Mouse (Mus musculus) lung, embryonic 14.5 days (tissue): ENCODE data around the gene Erf. TPM values are rescaled to one million over a fixed set of nuclear protein-coding genes. Genes with fewer than 3 reads are reported as not detected.
A peak's percentile ranks its signal among the peaks of the same experiment; 100 is the strongest.

Experiments used
- ATAC-seq: fragments of 200-750 bp; cut with Nextera tagmentation; 2 replicates; pipeline ENCODE4 v1.8.0; 2017; ENCODE audit warnings: mild to moderate bottlenecking, moderate TSS enrichment, moderate library complexity; ENCODE audit not compliant: insufficient read depth
- DNase-seq: peaks from one replicate; pipeline ENCODE4 v3.0.0-alpha.2; 2015
- H3K27ac ChIP-seq: fragments of 300-500 bp; sonication (generic); 2 replicates; pipeline ENCODE4 v1.5.1; 2014; ENCODE audit warnings: low read depth, mild to moderate bottlenecking, moderate library complexity
- H3K27me3 ChIP-seq: fragments of 300-500 bp; sonication (generic); 2 replicates; pipeline ENCODE4 v1.6.1; 2014; ENCODE audit warnings: low read length, control low read depth; ENCODE audit not compliant: insufficient read depth
- H3K36me3 ChIP-seq: fragments of 300-500 bp; sonication (generic); 2 replicates; pipeline ENCODE4 v1.6.1; 2014; ENCODE audit warnings: control low read depth; ENCODE audit not compliant: insufficient read depth
- H3K4me1 ChIP-seq: fragments of 300-500 bp; sonication (generic); 2 replicates; pipeline ENCODE4 v1.6.1; 2014; ENCODE audit warnings: antibody characterized with exemption, control low read depth; ENCODE audit not compliant: insufficient read depth
- H3K4me2 ChIP-seq: fragments of 300-500 bp; sonication (generic); 2 replicates; pipeline ENCODE4 v1.6.1; 2014; ENCODE audit warnings: mild to moderate bottlenecking
- H3K4me3 ChIP-seq: fragments of 300-500 bp; sonication (generic); 2 replicates; pipeline ENCODE4 v1.5.1; 2014; ENCODE audit warnings: low read depth, low read length
- H3K9ac ChIP-seq: fragments of 300-500 bp; sonication (generic); 2 replicates; pipeline ENCODE4 v1.6.1; 2014
- H3K9me3 ChIP-seq: fragments of 300-500 bp; sonication (generic); 2 replicates; pipeline ENCODE4 v1.6.1; 2016; ENCODE audit warnings: low read depth, low read length, control low read depth
- CTCF ChIP-seq: IDR thresholded peaks from 2 replicates; pipeline ENCODE4 v1.5.1; 2016; ENCODE audit warnings: antibody characterized with exemption, low read depth
- WGBS: fragments of 180-500 bp; shearing (Covaris S2); extraction: QIAGEN DNeasy Blood & Tissue Kit; methylation state at CpG from one replicate; pipeline ENCODE4 v1.1.7; 2014; 5-methylcytosine and 5-hydroxymethylcytosine counted together
- polyA plus RNA-seq: library from polyadenylated mRNA; unstranded; fragments of >200 nt; fragmentation: Nextera tagmentation; extraction: Ambion mirVana; gene quantifications from 2 replicates; pipeline ENCODE4 v1.2.1, GENCODE M21; 2014

Erf gene
- polyA plus RNA-seq, 1 experiment from 2014 or later = 26.6 TPM

GRCm38 (mm10) chr7:25222275-25222967, 28.1 kb downstream of the Erf start:
- Histone ChIP-seq H3K4me1 (peaks cover 11% of the 10 kb centered on the region), H3K27ac (peak overlapping the region; percentile 87; the same call in 1 of the 2 replicates), H3K36me3 (peaks cover 40% of the 10 kb centered on the region), H3K4me2 (peak overlapping the region; percentile 71), H3K9me3 (no peaks in the 10 kb centered on the region), H3K9ac (peak overlapping the region; percentile 64), H3K27me3 (no peaks in the 10 kb centered on the region), H3K4me3 (peak overlapping the region; percentile 65)
- ATAC-seq (no peak), DNase-seq (no peak)
- WGBS = 74% methylated on average over 10 of the region's 10 CpGs
- TF ChIP-seq CTCF = no peak

DNA sequence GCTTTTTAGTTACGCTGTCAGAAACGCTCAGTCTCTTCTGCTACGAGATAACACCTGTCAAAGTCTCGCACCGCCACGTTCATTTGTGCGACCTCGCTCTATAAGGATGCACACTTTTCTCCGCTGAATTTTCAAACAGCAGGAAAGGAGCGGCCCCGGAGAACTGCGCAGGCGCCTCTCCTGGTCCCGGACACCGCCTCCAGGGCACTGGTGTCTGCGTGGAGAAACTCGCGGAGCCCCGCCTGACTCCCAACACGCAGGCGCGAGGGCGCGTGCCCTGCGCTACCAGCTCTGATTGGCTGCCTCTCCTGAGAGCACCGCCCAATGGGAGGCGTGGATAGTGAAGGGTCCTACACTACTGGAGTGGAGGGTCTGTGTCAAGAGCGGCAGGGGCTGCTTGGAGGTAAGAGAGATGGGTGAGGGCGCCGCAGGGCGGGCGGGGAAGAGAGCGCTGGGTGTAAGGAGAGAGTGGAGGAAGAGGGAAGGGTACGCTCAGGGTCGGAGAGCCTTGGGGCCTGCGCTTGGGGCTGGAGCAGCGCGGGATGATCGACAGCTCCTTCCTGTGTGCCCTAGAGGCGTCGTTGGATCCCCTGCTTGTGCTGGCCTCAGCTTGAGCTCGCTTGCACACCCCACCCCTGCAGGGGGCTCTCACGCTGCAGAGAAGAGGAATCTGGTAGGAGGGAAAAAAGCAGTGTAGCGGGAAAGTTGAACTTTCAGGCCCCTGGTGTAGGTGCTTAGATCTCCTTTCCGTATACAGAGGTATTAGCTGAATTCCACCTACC, 29.3 kb downstream of the Erf start, which contains the start of gene Zfp526:
Gene Zfp526 (plus strand): TSS at position 324 of the 782 bp plus-strand sequence.
- Histone ChIP-seq H3K27ac (peak within 1 kb of the TSS; percentile 87), H3K9ac (peak within 1 kb of the TSS; percentile 64), H3K4me1 (peaks cover 11% of the 10 kb centered on the region), H3K4me2 (peak within 1 kb of the TSS; percentile 71), H3K36me3 (peaks cover 28% of the 10 kb centered on the region), H3K4me3 (peak within 1 kb of the TSS; percentile 65), H3K9me3 (no peaks in the 10 kb centered on the region), H3K27me3 (no peaks in the 10 kb centered on the region)
- DNase-seq = peak; percentile 99
- peak; percentile 31; the same call in 1 of the 2 replicates for TF ChIP-seq CTCF
- WGBS = 0% methylated on average over 45 of the region's 45 CpGs
- peak; percentile 95 for ATAC-seq

GRCm38 (mm10) chr7:25220457-25221101, 30.0 kb downstream of the Erf start, which contains the start of gene Dedd2:
TSS of gene Dedd2 (minus strand) at chr7:25220615.
- H3K4me3 ChIP-seq = peak within 1 kb of the TSS; percentile 65
- 5% methylated on average over 20 of the region's 20 CpGs for WGBS
- no peaks in the 10 kb centered on the region for H3K9me3 ChIP-seq
- H3K4me2 ChIP-seq = peak within 1 kb of the TSS; percentile 71
- H3K27ac ChIP-seq = peak within 1 kb of the TSS; percentile 87
- peak within 1 kb of the TSS; percentile 64 for H3K9ac ChIP-seq
- DNase-seq = no peak
- H3K4me1 ChIP-seq = peaks cover 11% of the 10 kb centered on the region
- peaks cover 21% of the 10 kb centered on the region for H3K36me3 ChIP-seq
- TF ChIP-seq CTCF = no peak
- ATAC-seq = no peak
- no peaks in the 10 kb centered on the region for H3K27me3 ChIP-seq

GRCm38 (mm10) chr7:25219756-25220456, 30.7 kb downstream of the Erf start:
- TF ChIP-seq CTCF = no peak
- WGBS = 3% methylated on average over 31 of the region's 31 CpGs
- ATAC-seq = peak; percentile 55
- H3K4me3 ChIP-seq = peak overlapping the region; percentile 65
- peaks cover 11% of the 10 kb centered on the region for H3K4me1 ChIP-seq
- H3K36me3 ChIP-seq = peaks cover 19% of the 10 kb centered on the region
- peak overlapping the region; percentile 69 for H3K27ac ChIP-seq
- no peaks in the 10 kb centered on the region for H3K27me3 ChIP-seq
- H3K9me3 ChIP-seq = no peaks in the 10 kb centered on the region
- H3K4me2 ChIP-seq = peak overlapping the region; percentile 71
- peak; percentile 97 for DNase-seq
- H3K9ac ChIP-seq = peak overlapping the region; percentile 61

DNA sequence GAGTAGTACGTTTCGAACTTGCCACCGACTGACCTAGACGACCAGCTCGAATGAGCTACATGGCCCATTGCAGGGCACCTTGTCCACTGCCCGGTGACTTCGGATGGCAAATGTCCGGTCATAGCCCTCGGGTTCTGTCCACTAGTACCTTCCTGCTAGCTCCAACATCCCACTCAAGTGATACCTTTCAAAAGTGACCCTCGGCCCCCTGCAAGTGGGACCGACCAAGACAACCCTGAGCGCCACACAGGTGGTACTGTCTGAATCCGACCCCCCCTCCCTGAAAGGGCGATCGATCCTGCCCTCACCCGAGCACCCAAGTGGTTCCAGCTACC, 31.2 kb downstream of the Erf start:
- peak overlapping the region; percentile 71 for H3K4me2 ChIP-seq
- H3K9me3 ChIP-seq = no peaks in the 10 kb centered on the region
- peak overlapping the region; percentile 69 for H3K27ac ChIP-seq
- H3K9ac ChIP-seq = peak overlapping the region; percentile 61
- 0% methylated on average over 16 of the region's 16 CpGs for WGBS
- H3K27me3 ChIP-seq = no peaks in the 10 kb centered on the region
- TF ChIP-seq CTCF = no peak
- no peak for DNase-seq
- H3K4me3 ChIP-seq = peak overlapping the region; percentile 65
- peak; percentile 9 for ATAC-seq
- peaks cover 14% of the 10 kb centered on the region for H3K36me3 ChIP-seq
- peaks cover 11% of the 10 kb centered on the region for H3K4me1 ChIP-seq

DNA sequence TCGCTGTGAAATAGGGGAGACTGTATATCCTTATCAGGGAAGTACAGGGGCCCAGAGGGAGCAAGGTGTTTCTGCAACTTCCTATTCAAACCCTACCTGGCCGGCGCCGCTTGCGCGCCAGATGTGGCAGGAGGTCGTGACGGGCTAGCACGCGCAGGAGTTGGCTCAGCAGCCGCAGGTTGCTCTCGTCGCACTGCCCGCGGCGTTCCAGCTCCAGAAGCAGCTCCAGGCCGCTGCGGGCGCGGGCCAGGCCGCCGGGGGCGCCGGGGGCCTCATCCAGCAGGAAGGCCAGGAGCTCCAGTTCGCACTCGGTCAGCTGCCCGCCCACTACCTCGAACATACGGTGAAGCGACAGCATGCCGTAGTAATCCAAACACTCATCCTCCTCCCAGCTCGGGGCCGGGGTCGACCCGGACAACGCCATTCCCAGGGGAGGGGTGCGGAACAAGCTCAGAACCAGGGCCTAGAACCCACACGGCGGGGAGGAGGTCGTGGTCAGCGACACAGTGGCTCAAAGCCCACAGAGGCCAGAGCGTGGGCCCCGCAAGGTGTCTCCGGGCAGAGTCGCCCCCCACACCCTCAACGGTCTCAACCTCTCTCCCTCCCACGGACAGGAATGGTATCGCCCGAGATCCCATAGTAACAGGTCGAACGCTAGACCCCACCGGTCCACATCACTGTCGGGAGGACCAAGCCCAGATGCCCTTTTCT, 31.7 kb downstream of the Erf start:
- Histone ChIP-seq H3K4me3 (peak overlapping the region; percentile 65), H3K36me3 (peaks cover 9% of the 10 kb centered on the region), H3K9ac (peak overlapping the region; percentile 61), H3K27ac (peak overlapping the region; percentile 69), H3K4me1 (peaks cover 11% of the 10 kb centered on the region), H3K9me3 (no peaks in the 10 kb centered on the region), H3K27me3 (no peaks in the 10 kb centered on the region), H3K4me2 (peak overlapping the region; percentile 71)
- WGBS = under 1% methylated on average over 53 of the region's 53 CpGs
- DNase-seq = peak; percentile 62
- ATAC-seq = peak; percentile 7
- peak; percentile 42; the same call in 1 of the 2 replicates for TF ChIP-seq CTCF
